Mouse (Mus musculus): ENCODE data around the gene Ccdc85c.

The Ccdc85c gene

GRCm38 (mm10) chr12:108274661-108275507 is at the start of gene Ccdc85c:
TSS of gene Ccdc85c (minus strand) at chr12:108275425.
- peak; percentile 74 to 77 for DNase-seq

- no peak for DNase-seq
Observed at GRCm38 (mm10) chr12:108320096-108320495, 44.9 kb upstream of the Ccdc85c start.

- no peak for DNase-seq
Observed at GRCm38 (mm10) chr12:108318499-108318898, 43.3 kb upstream of the Ccdc85c start.

- DNase-seq, result no peak
Observed at GRCm38 (mm10) chr12:108317826-108318430, 42.7 kb upstream of the Ccdc85c start.

GRCm38 (mm10) chr12:108317201-108317738 is 42.0 kb upstream of the Ccdc85c start:
- no peak for DNase-seq

- DNase-seq, result no peak
Observed at GRCm38 (mm10) chr12:108316655-108317054, 41.4 kb upstream of the Ccdc85c start.

- no peak for DNase-seq
Observed at GRCm38 (mm10) chr12:108315818-108316217, 40.6 kb upstream of the Ccdc85c start.

- DNase-seq, result no peak
Observed at GRCm38 (mm10) chr12:108313244-108313772, 38.1 kb upstream of the Ccdc85c start.

GRCm38 (mm10) chr12:108312432-108312851 is 37.2 kb upstream of the Ccdc85c start:
- DNase-seq, result no peak

GRCm38 (mm10) chr12:108311741-108312290 is 36.6 kb upstream of the Ccdc85c start:
- no peak for DNase-seq

GRCm38 (mm10) chr12:108310456-108311027 is 35.3 kb upstream of the Ccdc85c start:
- DNase-seq, result no peak

GRCm38 (mm10) chr12:108310041-108310440 is 34.8 kb upstream of the Ccdc85c start:
- DNase-seq, result no peak

- no peak for DNase-seq
Observed at GRCm38 (mm10) chr12:108309116-108309794, 34.0 kb upstream of the Ccdc85c start.

- DNase-seq, result no peak
Observed at GRCm38 (mm10) chr12:108308363-108308856, 33.2 kb upstream of the Ccdc85c start.

- peak; percentile 61 to 83 for DNase-seq
Observed at GRCm38 (mm10) chr12:108307553-108307952, 32.3 kb upstream of the Ccdc85c start.

GRCm38 (mm10) chr12:108305812-108306794 is 30.9 kb upstream of the Ccdc85c start, which contains the start of gene Hhipl1:
TSS of gene Hhipl1 (plus strand) at chr12:108306270.
- peak; percentile 52 to 64 for DNase-seq

GRCm38 (mm10) chr12:108305172-108305571 is 29.9 kb upstream of the Ccdc85c start:
- no peak for DNase-seq

- DNase-seq, result no peak
Observed at GRCm38 (mm10) chr12:108303778-108304365, 28.6 kb upstream of the Ccdc85c start.

GRCm38 (mm10) chr12:108301006-108301405 is 25.8 kb upstream of the Ccdc85c start:
- no peak for DNase-seq

GRCm38 (mm10) chr12:108297033-108297432 is 21.8 kb upstream of the Ccdc85c start:
- DNase-seq, result no peak

Measured in cerebellum, postnatal 25 days (tissue).